Mouse (Mus musculus) olfactory bulb, adult 2 months (tissue): ENCODE results near the gene Snapin.
A peak's percentile ranks its signal among the peaks of the same experiment; 100 is the strongest.

Source experiments
- CTCF ChIP-seq: fragments of 200-500 bp; IDR thresholded peaks from 2 replicates; pipeline ENCODE4 v1.5.1; 2012; ENCODE audit warnings: low read depth, mild to moderate bottlenecking, low read length, moderate library complexity; ENCODE audit not compliant: insufficient read depth
- POLR2A ChIP-seq: fragments of 200-500 bp; IDR thresholded peaks from 2 replicates; pipeline ENCODE4 v1.6.1; 2012; ENCODE audit warnings: mild to moderate bottlenecking, low read depth, low read length, moderate library complexity; ENCODE audit not compliant: insufficient read depth

GRCm38 (mm10) chr3:90466311-90466766 lies 24.5 kb downstream of the Snapin start:
- TF ChIP-seq CTCF (0 out of 2 replicates have a peak, but pooled peaks have one; percentile 29), POLR2A (no peak)
